Comparison of ENCODE assay signal across 8 mouse cellular contexts in genomic region chr6:63256556-63257405, GRCm38 (mm10). TPM values are rescaled to one million over a fixed set of nuclear protein-coding genes. Genes with fewer than 3 reads are reported as not detected.
A peak's percentile ranks its signal among the peaks of the same experiment; 100 is the strongest.
DNase-seq lines count a peak whose midpoint lies in the region; ATAC-seq lines count a peak whose summit lies in the region.

No protein-coding gene starts in this region.

- under 1% methylated on average over 49 of the region's 49 CpGs for WGBS in heart, embryonic 10.5 days
- under 1% methylated on average over 49 of the region's 49 CpGs for WGBS in forebrain, embryonic 15.5 days
- WGBS in intestine, embryonic 16.5 days = under 1% methylated on average over 49 of the region's 49 CpGs
- 1% methylated on average over 49 of the region's 49 CpGs for WGBS in liver, embryonic 11.5 days

- intact Hi-C loops in heart, postnatal 25 days (cut with DNase I) = no loop called here

- H3K4me3 ChIP-seq in heart, embryonic 10.5 days = peak overlapping the region; percentile 79
- peak overlapping the region; percentile 56 for H3K4me3 ChIP-seq in forebrain, embryonic 15.5 days
- peak overlapping the region; percentile 57 for H3K4me3 ChIP-seq in intestine, embryonic 16.5 days (ENCODE audit: low read length)
- H3K4me3 ChIP-seq in liver, embryonic 11.5 days (ENCODE audit: low read depth, low read length) = peak overlapping the region; percentile 46

- H3K4me1 ChIP-seq in heart, embryonic 10.5 days = no peaks in the 10 kb centered on the region; the same call in 1 of the 2 replicates
- peaks cover 20% of the 10 kb centered on the region for H3K4me1 ChIP-seq in forebrain, embryonic 15.5 days
- H3K4me1 ChIP-seq in intestine, embryonic 16.5 days (ENCODE audit: control insufficient read depth, insufficient read depth, low read length) = peaks cover 3% of the 10 kb centered on the region; the same call in 1 of the 2 replicates
- no peaks in the 10 kb centered on the region for H3K4me1 ChIP-seq in liver, embryonic 11.5 days (replicated peaks; ENCODE audit: control insufficient read depth, insufficient read depth, low read length)

- peaks cover 16% of the 10 kb centered on the region; the same call in 1 of the 2 replicates for H3K27me3 ChIP-seq in heart, embryonic 10.5 days (ENCODE audit: insufficient read depth, poor library complexity, severe bottlenecking)
- H3K27me3 ChIP-seq in forebrain, embryonic 15.5 days = peaks cover 3% of the 10 kb centered on the region; the same call in 1 of the 2 replicates
- H3K27me3 ChIP-seq in intestine, embryonic 16.5 days (replicated peaks; ENCODE audit: control insufficient read depth, insufficient read depth, low read length) = peaks cover 14% of the 10 kb centered on the region
- peaks cover 44% of the 10 kb centered on the region for H3K27me3 ChIP-seq in liver, embryonic 11.5 days (replicated peaks; ENCODE audit: control insufficient read depth, insufficient read depth, low read length)

- ATAC-seq in forebrain, embryonic 15.5 days (replicated peaks) = peak; percentile 67
- peak; percentile 79 for ATAC-seq in intestine, embryonic 16.5 days
- 0 out of 2 replicates have a peak, but pooled peaks have one; percentile 7 for ATAC-seq in liver, embryonic 11.5 days (replicated peaks; ENCODE audit: low FRiP score)

- peak overlapping the region; percentile 80 for H3K27ac ChIP-seq in heart, embryonic 10.5 days
- 0 out of 2 replicates have a peak overlapping the region, but pooled peaks have one; percentile 38 for H3K27ac ChIP-seq in forebrain, embryonic 15.5 days (replicated peaks)
- no peak overlapping the region for H3K27ac ChIP-seq in intestine, embryonic 16.5 days (ENCODE audit: low read length)
- H3K27ac ChIP-seq in liver, embryonic 11.5 days (ENCODE audit: low read depth, low read length) = no peak overlapping the region

- H3K9me3 ChIP-seq in heart, embryonic 10.5 days = no peaks in the 10 kb centered on the region
- H3K9me3 ChIP-seq in forebrain, embryonic 15.5 days = no peaks in the 10 kb centered on the region
- no peaks in the 10 kb centered on the region for H3K9me3 ChIP-seq in intestine, embryonic 16.5 days (ENCODE audit: control insufficient read depth, low read length)
- no peaks in the 10 kb centered on the region for H3K9me3 ChIP-seq in liver, embryonic 11.5 days (ENCODE audit: control insufficient read depth, low read length)

- H3K9ac ChIP-seq in forebrain, embryonic 15.5 days (replicated peaks) = peak overlapping the region; percentile 60
- H3K9ac ChIP-seq in intestine, embryonic 16.5 days (ENCODE audit: low read depth, low read length) = peak overlapping the region; percentile 62
- H3K9ac ChIP-seq in liver, embryonic 11.5 days (ENCODE audit: low read depth, low read length) = no peak overlapping the region

- peak; percentile 74 for DNase-seq in heart, embryonic 10.5 days (ENCODE audit: low spot score)
- DNase-seq in heart, postnatal 25 days (ENCODE audit: low spot score) = no peak
- DNase-seq in cerebellum, adult 11-12 months = peak; percentile 81
- DNase-seq in liver, embryonic 11.5 days (ENCODE audit: low spot score) = peak; percentile 39
- DNase-seq in right cerebral cortex, adult 18-20 months = peak; percentile 58
- no peak for DNase-seq in urinary bladder, postnatal 36 days (ENCODE audit: low spot score in 2 of 2)

- peak overlapping the region; percentile 98 for H3K4me2 ChIP-seq in forebrain, embryonic 15.5 days (replicated peaks)
- H3K4me2 ChIP-seq in intestine, embryonic 16.5 days (ENCODE audit: low read depth, low read length) = peak overlapping the region; percentile 99
- H3K4me2 ChIP-seq in liver, embryonic 11.5 days = peak overlapping the region; percentile 66

- no peaks in the 10 kb centered on the region for H3K36me3 ChIP-seq in heart, embryonic 10.5 days
- H3K36me3 ChIP-seq in forebrain, embryonic 15.5 days = no peaks in the 10 kb centered on the region
- H3K36me3 ChIP-seq in intestine, embryonic 16.5 days (ENCODE audit: control insufficient read depth, insufficient read depth, low read length) = no peaks in the 10 kb centered on the region
- no peaks in the 10 kb centered on the region for H3K36me3 ChIP-seq in liver, embryonic 11.5 days (ENCODE audit: control insufficient read depth, insufficient read depth, low read length)

RNA-seq across cellular contexts. Expression of gene Grid2, which starts 1.1 kb away (rescaled TPM):
- 0.60 and 0.71 TPM in 2 replicates for polyA plus RNA-seq in heart, embryonic 10.5 days (2016; fragmentation: Nextera tagmentation; extraction: Ambion mirVana)
- total RNA-seq in heart, postnatal 25 days (2021) = under 1 TPM in 1 of 2 experiments, not detected in 1; 0.22 TPM
- polyA plus RNA-seq in forebrain, embryonic 15.5 days (2015; fragmentation: Nextera tagmentation; extraction: Ambion mirVana) = 2.5 and 3.9 TPM in 2 replicates
- polyA plus RNA-seq in intestine, embryonic 16.5 days (2015; fragmentation: Nextera tagmentation; extraction: Ambion mirVana) = 0.43 and 0.45 TPM in 2 replicates
- 0.05 and 0.08 TPM in 2 replicates for polyA plus RNA-seq in liver, embryonic 11.5 days (2014; fragmentation: Nextera tagmentation; extraction: Ambion mirVana)

Comparison
In these comparisons a context has a peak if more than half of its experiments do, and no peak if none do; other contexts are left out.
1. DNase-seq: peak in heart, embryonic 10.5 days (single experiment), cerebellum, adult 11-12 months (single experiment), liver, embryonic 11.5 days (single experiment) and right cerebral cortex, adult 18-20 months (single experiment); none in heart, postnatal 25 days (single experiment) and urinary bladder, postnatal 36 days (0 of 2).
2. H3K27ac ChIP-seq: peak in heart, embryonic 10.5 days (single experiment) and forebrain, embryonic 15.5 days (single experiment); none in intestine, embryonic 16.5 days (single experiment) and liver, embryonic 11.5 days (single experiment).
3. ATAC-seq: peak in every context shown above with its lines; median percentile 79 in intestine, embryonic 16.5 days; 67 in forebrain, embryonic 15.5 days; 7 in liver, embryonic 11.5 days.
4. Peak in every context shown above with its lines, with median percentiles within 50 percentile points of each other: H3K4me3 ChIP-seq and H3K4me2 ChIP-seq.